Mouse (Mus musculus): ENCODE measurements around the gene Mmp2.

GRCm38 (mm10) chr8:92856273-92856986 lies 29.3 kb downstream of the Mmp2 start:
- TF ChIP-seq POLR2A (IDR thresholded peaks at IDR 0.05; ENCODE audit: borderline replicate concordance, control insufficient read depth, low read depth, low read length) (no peak), CTCF (IDR thresholded peaks at IDR 0.05; ENCODE audit: control insufficient read depth, insufficient read depth, low read length) (no peak)

All from bone marrow, adult 2 months (tissue).